Mouse (Mus musculus): ENCODE results near the gene Adamts10.
A peak's percentile ranks its signal among the peaks of the same experiment; 100 is the strongest.

The Adamts10 gene

DNA sequence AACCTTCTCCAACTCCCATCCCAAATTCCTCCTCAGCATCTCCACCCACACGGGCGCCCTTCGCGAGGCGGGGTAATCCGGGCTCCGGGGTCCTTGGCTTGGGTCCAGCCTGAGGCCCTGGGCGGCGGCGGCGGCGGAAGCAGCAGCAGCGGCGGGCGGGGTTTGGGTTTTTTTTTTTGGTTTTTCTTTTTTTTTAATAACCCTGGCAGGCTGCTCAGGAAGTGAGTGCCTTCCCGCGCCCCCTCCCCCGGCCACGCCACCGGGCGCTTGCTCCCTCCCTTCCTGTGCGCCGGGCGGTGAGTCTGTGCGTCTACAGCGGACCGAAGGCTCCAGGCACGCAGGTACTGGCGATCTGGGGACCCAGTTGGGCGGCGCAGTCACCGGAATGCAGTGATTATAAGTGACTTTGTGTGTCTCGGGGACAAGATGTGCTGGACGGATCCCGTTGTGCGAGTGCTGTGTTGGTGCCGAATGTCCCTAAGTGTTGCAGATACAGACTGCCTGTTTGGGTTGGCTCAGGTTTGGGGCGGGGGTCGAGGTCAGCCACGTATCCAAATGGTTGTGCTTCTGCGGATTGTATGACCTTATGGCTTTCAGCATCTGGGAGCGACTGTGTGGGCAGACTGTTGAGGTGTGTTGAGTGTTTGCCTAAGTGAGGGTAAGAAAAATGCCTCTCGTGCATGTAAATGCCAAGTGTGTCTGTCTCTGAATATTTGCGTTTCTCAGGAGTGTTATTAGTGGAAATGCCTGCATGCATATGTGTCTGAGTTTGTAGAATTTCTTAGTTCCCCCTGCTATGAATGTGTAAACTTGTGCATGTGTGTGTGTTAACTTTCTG is at the start of gene Adamts10:
Gene Adamts10 (plus strand): TSS at position 287 of the 838 bp plus-strand sequence.
- peak; percentile 66 to 74 for DNase-seq (ENCODE audit: low spot score in 2 of 2)

DNA sequence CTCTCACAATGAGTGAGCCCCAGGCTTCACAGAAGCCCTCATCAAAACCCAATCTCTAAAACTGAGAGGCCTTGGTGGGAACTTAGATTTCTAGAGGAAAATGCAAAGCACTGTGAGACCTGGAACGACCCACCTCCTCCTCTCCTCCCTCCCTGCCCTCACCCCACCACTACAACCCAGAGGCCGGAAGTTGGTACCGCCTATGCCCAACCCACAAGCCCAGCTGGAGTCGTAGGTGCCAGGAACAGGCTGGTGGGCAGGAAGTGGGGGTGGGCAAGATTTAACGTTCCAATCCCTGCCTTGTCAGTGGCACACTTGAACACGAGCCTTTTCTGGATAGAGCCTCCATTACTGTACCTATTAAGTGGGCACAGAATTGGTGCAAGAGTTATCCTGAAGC is 40.0 kb upstream of the Adamts10 start:
- DNase-seq (ENCODE audit: low spot score in 2 of 2) = no peak

DNA sequence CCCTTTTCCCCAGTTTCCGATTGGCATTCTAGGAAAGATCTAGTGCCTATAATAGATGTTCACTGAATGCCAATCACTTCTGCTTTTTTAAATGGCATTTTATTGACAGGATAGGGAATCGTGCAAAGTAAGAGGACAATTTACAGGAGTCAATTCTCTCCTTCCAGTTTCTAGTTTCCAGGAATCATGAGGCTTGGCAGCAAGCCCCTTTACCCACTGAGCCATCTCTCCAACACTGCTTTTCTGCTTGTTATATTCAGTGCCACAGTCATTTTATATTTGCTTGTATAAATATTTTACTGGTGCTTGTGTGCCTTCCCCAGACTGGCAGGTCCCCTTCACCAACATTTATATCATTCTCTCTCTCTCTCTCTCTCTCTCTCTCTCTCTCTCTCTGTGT is 36.8 kb upstream of the Adamts10 start:
- DNase-seq (ENCODE audit: low spot score in 2 of 2) = no peak

DNA sequence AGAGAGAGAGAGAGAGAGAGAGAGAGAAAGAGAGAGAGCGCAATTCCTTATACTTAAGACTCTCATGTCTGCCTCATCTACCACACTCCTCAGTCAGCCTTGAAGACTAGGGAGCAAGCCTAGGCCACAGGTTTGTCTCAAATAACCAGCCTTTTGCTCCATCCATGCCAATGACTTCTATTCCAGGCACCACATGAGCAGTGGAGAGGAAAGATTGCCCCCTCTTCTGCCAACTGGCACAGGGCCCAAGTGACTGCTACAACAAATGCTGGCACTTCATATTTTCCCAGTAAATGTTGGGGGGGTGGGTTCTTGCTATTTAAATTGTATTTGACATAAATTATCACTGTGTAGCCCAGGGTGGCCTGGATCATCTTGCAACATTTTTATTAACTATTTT is 36.4 kb upstream of the Adamts10 start:
- DNase-seq (ENCODE audit: low spot score in 2 of 2) = peak; percentile 29 to 37

DNA sequence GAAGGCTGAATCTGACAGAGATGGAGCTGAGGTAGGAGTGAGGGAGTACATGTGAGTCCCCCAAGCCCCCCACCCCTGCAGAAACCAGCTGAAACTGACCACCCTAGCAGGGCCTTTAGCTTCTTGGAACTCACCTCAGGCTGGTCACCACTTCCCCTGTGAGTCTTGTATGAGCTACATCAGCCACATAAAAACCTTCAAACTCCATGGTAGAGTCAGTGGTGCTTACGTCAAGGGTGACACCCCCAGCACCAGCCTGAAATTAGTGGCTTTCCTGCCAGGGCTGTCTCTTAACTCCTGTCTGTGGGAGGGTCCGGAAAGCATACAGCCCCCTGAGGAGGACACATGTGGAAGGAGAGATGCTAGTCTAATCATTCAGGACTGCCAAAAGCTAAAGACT is 32.6 kb upstream of the Adamts10 start:
- DNase-seq (ENCODE audit: low spot score in 2 of 2) = no peak

DNA sequence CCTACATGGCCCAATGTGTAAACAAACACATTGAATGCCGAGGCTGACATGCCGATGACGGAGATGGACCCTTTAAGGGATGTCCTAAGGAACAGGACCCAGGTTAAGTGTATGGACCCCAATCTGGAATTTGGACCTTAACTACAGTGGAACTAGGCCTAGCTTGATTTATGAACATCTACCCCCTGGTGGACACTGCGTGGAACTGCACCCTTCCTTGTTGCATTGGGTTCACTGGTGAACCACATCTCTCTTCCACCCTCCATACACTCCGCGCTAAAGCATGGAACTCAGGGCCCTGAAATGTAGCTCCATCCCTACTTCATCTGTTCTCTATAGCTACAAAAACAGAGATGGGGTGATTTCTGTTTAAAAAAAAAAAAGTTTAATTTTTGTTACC is 30.9 kb upstream of the Adamts10 start:
- DNase-seq (ENCODE audit: low spot score in 2 of 2) = peak in 1 of 2 experiments; percentile 22

DNA sequence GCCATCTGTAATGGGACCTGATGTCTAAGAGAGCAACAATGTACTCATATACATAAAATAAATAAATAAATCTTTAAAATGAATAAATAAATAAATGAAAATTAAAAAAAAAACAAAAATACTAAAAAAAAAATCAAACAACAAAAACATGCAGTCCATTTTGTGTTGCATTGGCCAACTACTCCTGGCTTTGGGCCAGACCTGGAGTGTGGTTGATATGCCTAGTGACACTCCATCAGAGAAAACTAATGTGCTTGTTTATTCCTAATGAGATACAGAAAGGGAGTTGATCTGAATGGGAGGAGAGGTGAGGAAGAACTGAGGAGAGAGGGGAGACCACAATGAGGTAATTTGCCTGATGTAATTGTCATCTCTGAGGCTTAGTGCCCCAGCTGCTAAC is 29.4 kb upstream of the Adamts10 start:
- DNase-seq (ENCODE audit: low spot score in 2 of 2) = no peak

DNA sequence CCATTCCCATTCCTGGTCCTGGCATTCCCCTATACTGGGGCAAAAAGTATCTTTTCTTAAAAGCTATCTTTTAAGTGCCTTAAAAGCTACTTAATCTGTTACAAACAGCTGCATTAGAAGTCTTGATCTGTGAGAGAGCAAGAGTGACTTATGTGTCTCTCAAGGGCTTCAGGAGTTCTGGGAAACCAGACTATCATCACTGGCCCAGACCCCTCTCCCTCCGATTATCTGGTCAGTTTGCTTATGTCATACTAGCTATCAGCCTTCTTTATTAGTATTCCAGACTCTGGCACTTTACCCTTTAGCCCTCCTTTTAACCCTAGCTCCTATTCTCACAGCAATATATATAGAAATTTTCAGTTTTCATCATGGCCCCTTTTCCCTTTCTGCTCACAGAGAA is 25.1 kb upstream of the Adamts10 start:
- DNase-seq (ENCODE audit: low spot score in 2 of 2) = no peak

DNA sequence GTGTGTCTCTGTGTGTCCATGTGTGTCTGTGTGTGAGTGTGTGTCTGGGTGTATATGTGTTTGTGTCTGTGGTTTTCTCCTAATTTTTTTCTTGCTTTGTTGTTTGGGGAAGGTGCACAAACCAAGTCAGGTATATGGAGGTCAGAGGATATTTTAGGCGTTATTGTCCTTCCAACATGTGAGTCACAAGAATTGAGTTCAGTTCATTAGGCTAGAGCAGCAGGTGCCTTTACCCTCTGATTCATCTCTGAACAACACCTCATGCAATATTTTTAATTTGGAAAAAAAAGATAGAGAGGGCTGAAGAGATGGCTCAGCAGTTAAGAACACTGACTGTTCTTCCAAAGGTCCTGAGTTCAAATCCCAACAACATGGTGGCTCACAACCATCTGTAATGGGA is 15.6 kb upstream of the Adamts10 start:
- no peak for DNase-seq (ENCODE audit: low spot score in 2 of 2)

DNA sequence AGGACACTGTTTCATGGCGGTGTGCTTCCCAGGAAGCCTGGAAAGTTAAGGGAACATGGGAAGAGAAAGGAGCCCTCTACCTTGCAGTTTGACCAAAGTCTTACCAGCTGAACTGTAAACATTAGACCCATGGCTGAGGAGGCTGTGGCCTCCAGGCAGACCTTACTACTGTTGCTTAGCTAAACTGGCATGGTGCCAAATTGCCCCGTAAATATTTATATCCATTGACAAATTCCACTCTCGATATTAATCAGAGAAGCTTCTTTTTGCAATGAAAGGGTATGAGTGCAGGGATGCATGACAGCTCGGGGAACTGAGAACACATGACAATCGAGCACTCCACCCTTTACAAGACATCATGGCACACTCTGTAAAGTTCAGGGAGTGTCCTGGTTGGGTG is 13.8 kb upstream of the Adamts10 start:
- DNase-seq (ENCODE audit: low spot score in 2 of 2) = no peak

DNA sequence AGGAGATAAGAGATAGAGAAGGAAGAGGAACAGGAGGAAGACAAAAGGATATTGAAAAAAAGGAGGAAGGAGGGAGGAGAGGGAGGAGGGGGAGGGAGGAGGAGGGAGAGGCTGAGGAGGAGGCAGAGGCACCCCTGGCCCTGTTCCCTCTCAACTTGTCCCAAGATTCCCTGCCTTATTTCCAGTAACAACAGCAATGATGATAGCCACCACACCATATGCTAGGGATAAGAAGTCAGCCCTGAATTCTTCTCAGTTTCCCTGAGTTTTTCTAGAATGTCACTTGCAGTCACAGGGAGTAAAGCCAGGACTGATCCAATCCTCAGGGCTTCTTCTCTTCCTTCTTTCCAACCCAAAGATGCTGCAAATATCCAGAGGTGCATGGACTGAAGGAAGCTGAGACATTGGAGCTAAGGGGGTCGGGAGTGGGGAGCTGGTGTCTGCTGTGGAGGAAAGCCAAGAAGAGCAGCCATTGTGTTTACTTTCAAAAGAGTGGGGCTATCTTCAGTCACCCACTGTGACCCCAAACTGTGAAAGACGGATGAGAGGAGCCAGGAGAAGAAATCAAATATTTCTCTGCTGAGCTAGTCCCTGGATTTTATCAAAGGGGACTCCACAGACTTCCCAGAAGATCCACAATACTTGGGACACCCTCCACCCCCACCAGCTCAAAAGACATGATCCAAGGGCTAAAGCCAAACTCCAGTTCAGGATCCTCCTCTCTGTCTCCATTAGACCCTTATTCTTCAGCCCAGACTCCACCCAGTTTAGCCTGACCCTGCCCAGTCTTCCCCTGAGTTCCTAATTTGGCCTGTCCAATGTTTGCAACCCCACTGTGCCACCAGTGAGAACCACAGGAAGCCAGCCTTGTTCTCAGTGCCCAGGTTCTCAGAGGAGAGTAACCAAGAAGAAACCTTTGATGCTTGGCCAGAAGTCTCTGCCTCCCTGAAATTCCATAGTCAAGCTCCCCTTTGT is 11.3 kb upstream of the Adamts10 start:
- no peak for DNase-seq (ENCODE audit: low spot score in 2 of 2)

DNA sequence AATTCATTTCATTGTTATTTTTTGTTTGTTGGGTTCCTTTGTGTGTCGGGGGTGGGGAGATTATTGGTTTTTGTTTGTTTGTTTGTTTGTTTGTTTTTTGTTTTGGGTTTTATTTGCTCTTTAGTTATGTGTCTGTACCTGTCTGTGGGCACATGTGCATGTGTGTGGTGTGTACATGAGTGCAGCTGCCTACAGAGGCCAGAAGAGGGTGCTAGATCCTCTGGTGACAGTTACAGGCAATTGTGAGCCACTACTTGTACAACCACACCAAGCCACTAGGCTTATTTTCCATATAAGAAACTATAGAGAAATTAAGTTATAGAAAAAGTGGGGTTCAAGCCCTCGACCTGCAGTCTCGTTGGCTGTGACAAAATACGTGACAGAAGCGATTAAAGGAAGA is 10.1 kb upstream of the Adamts10 start:
- no peak for DNase-seq (ENCODE audit: low spot score in 2 of 2)

DNA sequence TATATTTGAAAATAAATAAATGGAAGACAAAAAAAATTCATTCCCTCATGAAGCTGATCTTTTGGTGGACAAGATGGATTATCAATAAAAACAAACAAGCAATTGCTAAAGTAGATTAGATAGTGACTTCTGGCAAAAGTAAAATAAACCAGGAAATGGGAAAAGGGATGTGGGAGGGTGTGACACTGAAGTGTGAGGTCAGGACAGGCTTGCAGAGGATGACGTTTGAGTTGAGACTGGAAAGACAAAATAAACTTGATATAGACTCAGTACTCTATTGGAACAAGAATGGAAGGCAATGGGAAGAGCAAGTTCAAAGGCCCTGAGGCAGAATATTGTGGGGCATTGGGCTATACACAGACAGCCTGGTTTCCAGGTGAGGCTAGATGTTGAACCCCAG is 3.6 kb upstream of the Adamts10 start:
- no peak for DNase-seq (ENCODE audit: low spot score in 2 of 2)

DNA sequence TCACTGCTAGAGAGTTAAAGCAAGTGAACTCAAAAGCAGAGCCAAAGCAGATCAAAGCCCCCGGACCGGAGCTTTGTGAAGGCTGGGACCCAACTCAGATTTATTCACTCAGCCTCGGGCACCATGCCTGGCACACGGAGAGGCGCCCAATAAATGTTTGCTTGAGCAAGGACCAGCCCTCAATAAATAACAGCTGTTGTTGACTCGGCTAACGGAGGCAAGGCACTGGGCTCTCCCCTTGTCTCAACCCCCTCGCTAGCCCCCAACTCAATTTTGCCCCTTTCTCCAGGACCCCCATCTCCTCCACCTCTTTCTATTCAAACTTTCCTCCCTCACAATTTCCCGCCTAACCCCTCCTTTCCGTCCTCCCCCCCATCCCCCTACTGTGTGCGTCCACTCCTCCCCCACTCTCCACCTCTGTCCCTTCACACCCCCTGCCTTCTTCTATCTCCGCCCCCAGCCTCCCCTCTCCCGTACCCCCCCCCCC is 530 bp upstream of the Adamts10 start:
- DNase-seq (ENCODE audit: low spot score in 2 of 2) = peak; percentile 45 to 46

DNA sequence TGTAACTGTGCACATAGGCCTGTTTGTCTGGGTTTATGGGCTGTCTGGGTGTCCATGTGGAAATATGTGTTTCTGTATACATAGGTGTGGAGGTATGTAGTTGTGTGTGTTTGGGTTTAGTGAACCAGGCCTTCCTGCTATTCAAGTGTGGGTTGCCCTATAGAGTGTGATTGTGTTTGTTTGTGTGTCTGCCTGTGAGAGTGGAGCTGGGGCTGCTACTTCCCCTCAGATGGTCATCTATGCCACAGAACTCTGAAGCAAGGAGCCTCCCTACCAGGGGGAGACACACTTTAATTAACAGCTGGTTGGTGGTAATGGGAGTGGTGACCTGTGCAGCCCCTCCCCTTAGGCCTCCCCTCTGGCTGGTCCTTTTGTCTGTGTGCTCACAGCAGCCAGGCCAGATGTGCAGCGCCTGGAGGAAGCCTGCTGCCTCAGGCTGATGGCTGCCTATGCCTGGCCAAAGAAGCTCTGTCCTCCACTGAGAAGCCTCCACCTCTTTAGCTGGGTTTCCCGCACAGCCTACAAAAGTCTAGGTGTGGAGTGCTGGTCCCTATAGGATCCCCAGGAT is 886 bp downstream of the Adamts10 start:
- no peak for DNase-seq (ENCODE audit: low spot score in 2 of 2)

DNA sequence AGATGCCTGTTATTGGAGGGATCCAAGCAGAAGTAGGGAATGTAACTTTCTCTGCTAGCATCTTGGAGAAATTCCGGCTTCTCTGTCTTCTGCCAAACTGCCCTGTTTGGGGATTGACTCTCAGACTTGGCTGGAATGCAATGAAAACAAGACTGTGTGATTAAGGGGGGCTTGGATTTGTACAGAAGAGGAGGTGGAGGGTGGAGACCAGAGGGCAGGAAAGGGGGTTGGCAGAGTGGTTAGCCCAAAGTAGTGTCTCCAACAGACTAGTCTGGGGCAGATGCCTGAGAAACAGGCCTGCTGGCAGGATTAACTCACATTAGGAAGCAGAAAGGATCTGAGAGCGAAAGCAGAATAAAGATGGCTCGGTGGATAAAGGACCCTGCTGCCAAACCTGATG is 2.5 kb downstream of the Adamts10 start:
- no peak for DNase-seq (ENCODE audit: low spot score in 2 of 2)

DNA sequence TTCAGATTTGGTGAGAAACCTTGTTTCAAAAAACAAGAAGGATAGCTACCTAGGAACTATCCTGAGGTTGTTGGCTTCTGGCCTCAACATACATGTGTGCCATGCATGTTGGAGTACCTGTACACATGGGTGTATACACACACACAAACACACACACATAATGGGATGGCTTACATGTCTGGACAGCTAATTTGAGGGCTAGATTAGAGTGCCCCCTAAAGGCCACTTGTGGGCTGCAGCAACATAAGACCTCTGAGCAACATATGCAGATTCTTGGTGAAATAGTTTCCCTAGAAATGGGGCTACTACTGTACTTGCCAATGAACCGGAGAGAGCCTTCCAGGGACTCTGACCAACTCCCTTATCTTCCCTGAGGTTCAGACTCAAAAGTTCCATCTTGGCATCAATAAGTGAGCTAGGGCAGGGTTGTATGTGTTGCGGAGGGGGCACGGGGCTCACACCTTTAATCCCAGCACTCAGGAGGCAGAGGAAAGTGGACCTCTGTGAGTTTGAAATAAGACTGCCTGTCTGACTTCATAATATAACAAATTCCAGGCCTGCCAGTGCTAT is 15.2 kb downstream of the Adamts10 start:
- peak; percentile 37 to 41 for DNase-seq (ENCODE audit: low spot score in 2 of 2)

DNA sequence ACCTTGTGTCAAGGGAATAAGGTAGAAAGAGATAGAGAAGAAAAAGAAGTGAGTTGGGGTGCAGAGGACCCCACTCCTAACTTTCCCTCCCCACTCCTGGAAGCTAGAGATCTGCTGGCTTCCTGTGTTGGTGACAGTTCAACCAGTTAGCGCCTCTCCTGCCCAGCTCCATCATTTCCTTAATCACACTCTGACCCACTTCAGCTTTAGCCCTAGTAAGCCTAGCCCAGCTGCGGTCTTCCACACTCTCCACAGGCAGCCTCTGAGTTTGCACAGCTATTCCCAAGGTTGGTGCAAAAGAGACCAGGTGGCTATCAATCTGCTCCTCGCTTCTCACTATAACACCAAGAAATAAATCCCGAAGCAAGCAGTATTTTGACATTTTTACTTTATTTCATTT is 15.9 kb downstream of the Adamts10 start:
- no peak for DNase-seq (ENCODE audit: low spot score in 2 of 2)

DNA sequence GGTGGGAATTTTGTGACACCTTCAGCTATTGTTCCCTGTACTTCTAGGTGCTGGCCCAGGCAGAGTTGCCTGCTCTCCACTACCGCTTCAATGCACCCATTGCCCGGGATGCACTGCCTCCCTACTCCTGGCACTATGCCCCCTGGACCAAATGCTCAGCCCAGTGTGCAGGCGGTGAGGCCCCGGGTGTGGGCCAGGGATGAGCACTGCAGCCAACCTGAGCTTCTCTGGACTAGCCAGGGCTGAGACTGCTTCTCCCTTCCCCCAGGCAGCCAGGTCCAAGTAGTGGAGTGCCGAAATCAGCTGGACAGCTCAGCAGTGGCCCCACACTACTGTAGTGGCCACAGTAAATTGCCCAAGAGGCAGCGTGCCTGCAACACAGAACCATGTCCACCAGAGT is 25.2 kb downstream of the Adamts10 start:
- no peak for DNase-seq (ENCODE audit: low spot score in 2 of 2)

DNA sequence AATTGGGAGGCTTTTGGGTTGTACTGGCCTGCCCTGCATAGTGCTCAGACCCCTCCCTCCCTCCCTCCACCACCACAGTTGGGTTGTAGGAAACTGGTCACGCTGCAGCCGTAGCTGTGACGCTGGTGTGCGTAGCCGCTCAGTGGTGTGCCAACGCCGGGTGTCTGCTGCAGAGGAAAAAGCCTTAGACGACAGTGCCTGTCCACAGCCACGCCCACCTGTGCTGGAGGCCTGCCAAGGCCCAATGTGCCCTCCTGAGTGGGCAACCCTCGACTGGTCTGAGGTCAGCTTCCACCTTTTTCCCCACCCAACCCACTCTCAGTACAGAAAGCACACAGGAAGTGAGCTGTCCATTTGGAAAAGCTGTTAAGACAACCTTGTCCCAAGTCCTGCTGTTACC is 26.4 kb downstream of the Adamts10 start:
- DNase-seq (ENCODE audit: low spot score in 2 of 2) = no peak

DNA sequence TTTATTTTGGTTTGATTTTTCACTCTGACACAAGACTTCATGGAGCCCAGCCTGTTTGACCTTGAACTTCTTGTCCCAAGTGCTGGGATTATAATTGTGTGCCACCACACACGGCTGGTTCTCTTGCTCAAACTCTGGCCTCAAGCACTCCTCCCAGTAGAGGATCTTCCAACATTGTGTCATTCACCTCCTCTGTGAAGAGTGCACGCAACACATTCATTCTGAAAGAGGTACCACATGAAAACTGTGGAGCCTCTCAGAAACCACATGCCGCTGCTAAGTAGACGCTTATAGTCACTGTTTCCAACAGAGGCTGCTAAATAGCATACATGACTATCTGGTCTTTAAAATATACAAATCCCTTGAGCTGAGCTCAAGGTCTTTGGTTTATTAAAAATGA is 28.1 kb downstream of the Adamts10 start:
- no peak for DNase-seq (ENCODE audit: low spot score in 2 of 2)

DNA sequence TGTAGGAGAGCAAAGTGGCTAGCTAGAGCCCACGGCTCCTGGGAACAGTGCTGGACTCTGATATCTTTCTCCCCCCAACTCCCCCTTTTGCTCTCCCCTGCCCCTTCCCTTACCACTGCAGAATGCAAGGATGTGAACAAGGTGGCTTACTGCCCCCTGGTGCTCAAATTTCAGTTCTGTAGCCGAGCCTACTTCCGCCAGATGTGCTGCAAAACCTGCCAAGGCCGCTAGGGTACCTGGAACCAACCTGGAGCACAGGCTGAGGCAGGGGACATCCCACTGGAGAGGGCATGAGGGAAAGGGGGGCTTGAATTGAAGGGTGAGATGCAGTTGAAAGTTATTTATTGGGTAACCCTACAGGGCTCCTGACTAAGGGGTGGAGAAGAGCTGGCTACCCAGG is 29.0 kb downstream of the Adamts10 start:
- DNase-seq (ENCODE audit: low spot score in 2 of 2) = no peak
